Mouse (Mus musculus) kidney, adult 8-10 months (tissue): Measurements from ENCODE around the gene Pus1.

ENCODE experiments used
- DNase-seq, 2 experiments: peaks; one replicate each; pipeline ENCODE4 v3.0.0; 2022

Gene Pus1

GRCm38 (mm10) chr5:110779998-110780760 lies at the start of gene Pus1:
TSS of gene Pus1 (minus strand) at chr5:110780659.
- peak; percentile 92 to 96 for DNase-seq

- DNase-seq = no peak
These were observed 47.1 kb upstream of the Pus1 start for GRCm38 (mm10) chr5:110827576-110827975.

GRCm38 (mm10) chr5:110826781-110827495 lies 46.5 kb upstream of the Pus1 start:
- DNase-seq = peak; percentile 51 to 76

GRCm38 (mm10) chr5:110824421-110824820 lies 44.0 kb upstream of the Pus1 start:
- DNase-seq = no peak

- DNase-seq = peak; percentile 100
These were observed 29.3 kb upstream of the Pus1 start, which contains the start of gene Ulk1 for GRCm38 (mm10) chr5:110809667-110810325. TSS of gene Ulk1 (minus strand) at chr5:110810097.

GRCm38 (mm10) chr5:110808821-110809666 lies 28.6 kb upstream of the Pus1 start:
- peak; percentile 43 to 44 for DNase-seq

GRCm38 (mm10) chr5:110808061-110808631 lies 27.7 kb upstream of the Pus1 start:
- peak; percentile 90 to 91 for DNase-seq

GRCm38 (mm10) chr5:110807453-110807852 lies 27.0 kb upstream of the Pus1 start:
- no peak for DNase-seq

- DNase-seq = no peak
These were observed 26.2 kb upstream of the Pus1 start for GRCm38 (mm10) chr5:110806676-110807075.

GRCm38 (mm10) chr5:110806154-110806553 lies 25.7 kb upstream of the Pus1 start:
- no peak for DNase-seq

- no peak for DNase-seq
These were observed 23.7 kb upstream of the Pus1 start for GRCm38 (mm10) chr5:110804012-110804743.

GRCm38 (mm10) chr5:110802809-110803208 lies 22.4 kb upstream of the Pus1 start:
- no peak for DNase-seq

GRCm38 (mm10) chr5:110802186-110802585 lies 21.7 kb upstream of the Pus1 start:
- peak in 1 of 2 experiments; percentile 25 for DNase-seq

- peak; percentile 18 to 34 for DNase-seq
These were observed 20.7 kb upstream of the Pus1 start for GRCm38 (mm10) chr5:110801036-110801624.

GRCm38 (mm10) chr5:110797696-110798095 lies 17.2 kb upstream of the Pus1 start:
- peak; percentile 74 for DNase-seq

- DNase-seq = peak; percentile 52 to 60
These were observed 13.9 kb upstream of the Pus1 start for GRCm38 (mm10) chr5:110794363-110794762.

- no peak for DNase-seq
These were observed 8.2 kb upstream of the Pus1 start for GRCm38 (mm10) chr5:110788684-110789083.

GRCm38 (mm10) chr5:110786081-110786835 lies 5.8 kb upstream of the Pus1 start:
- no peak for DNase-seq

GRCm38 (mm10) chr5:110783150-110783549 lies 2.7 kb upstream of the Pus1 start:
- no peak for DNase-seq

GRCm38 (mm10) chr5:110781529-110782238 lies 1.2 kb upstream of the Pus1 start:
- no peak for DNase-seq
